Mouse (Mus musculus): ENCODE results near the gene Atp6v0a4. TPM values are rescaled to one million over a fixed set of nuclear protein-coding genes. Genes with fewer than 3 reads are reported as not detected.

Atp6v0a4 gene
- polyA plus RNA-seq, 1 experiment from 2014 or later = 0.09 TPM

DNA sequence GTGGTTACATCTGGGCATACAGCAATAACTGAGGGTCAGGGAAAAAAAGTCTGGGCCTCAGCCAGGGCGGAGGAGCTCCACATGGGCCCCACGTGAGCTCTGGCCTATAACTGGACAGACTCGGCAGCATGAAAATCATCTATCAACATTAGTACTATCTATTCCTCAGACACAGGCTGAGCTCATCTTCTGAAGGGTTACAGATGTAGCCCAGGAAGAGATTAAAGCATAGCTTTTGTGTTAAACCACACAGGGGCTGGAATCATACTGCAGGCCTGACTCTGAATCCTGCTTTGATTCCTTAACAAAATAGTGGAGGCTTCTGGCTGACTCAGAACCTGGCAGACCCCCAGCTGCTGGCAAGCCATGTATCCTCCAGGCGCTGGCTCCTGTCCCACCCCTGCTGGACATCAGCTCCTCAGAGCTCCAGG lies 7.4 kb upstream of the Atp6v0a4 start:
- Histone ChIP-seq H3K9ac (no peak overlapping the region), H3K4me2 (replicated peaks) (no peak overlapping the region), H3K4me3 (replicated peaks; ENCODE audit: low read length) (no peak overlapping the region), H3K27ac (no peak overlapping the region), H3K27me3 (ENCODE audit: control insufficient read depth, insufficient read depth, low read length) (no peaks in the 10 kb centered on the region), H3K4me1 (replicated peaks; ENCODE audit: control insufficient read depth, insufficient read depth, low read length) (no peaks in the 10 kb centered on the region), H3K9me3 (ENCODE audit: control insufficient read depth, low read length) (no peaks in the 10 kb centered on the region), H3K36me3 (replicated peaks; ENCODE audit: control insufficient read depth, insufficient read depth) (peaks cover 70% of the 10 kb centered on the region)
- WGBS = 81% methylated on average over 4 of the region's 4 CpGs
- DNase-seq (ENCODE audit: low spot score) = no peak
- ATAC-seq (ENCODE audit: low FRiP score) = no peak

DNA sequence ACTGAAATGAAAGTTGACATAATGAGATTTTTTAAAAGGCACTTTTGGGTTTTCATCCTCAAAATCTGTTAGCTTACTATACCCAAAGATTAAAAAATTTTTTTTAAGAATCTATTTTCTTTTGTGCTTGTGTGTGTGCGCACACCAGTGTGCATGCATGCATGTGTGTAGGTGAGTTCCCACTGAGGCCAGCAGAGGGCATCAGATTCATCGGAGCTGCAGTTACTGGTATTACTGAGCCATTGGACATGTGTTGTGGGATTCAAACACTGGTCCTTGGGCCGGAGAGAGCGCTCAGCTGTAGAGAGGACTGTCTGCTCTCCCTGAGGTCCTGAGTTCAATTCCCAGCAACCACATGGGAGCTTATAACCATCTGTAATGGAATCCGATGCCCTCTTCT lies 5.5 kb upstream of the Atp6v0a4 start:
- Histone ChIP-seq H3K27me3 (ENCODE audit: control insufficient read depth, insufficient read depth, low read length) (no peaks in the 10 kb centered on the region), H3K9me3 (ENCODE audit: control insufficient read depth, low read length) (no peaks in the 10 kb centered on the region), H3K4me1 (replicated peaks; ENCODE audit: control insufficient read depth, insufficient read depth, low read length) (no peaks in the 10 kb centered on the region), H3K4me3 (replicated peaks; ENCODE audit: low read length) (no peak overlapping the region), H3K4me2 (replicated peaks) (no peak overlapping the region), H3K9ac (no peak overlapping the region), H3K36me3 (replicated peaks; ENCODE audit: control insufficient read depth, insufficient read depth) (peaks cover 61% of the 10 kb centered on the region), H3K27ac (no peak overlapping the region)
- DNase-seq (ENCODE audit: low spot score) (no peak), ATAC-seq (ENCODE audit: low FRiP score) (no peak)
- WGBS = 98% methylated on average over 5 of the region's 5 CpGs

DNA sequence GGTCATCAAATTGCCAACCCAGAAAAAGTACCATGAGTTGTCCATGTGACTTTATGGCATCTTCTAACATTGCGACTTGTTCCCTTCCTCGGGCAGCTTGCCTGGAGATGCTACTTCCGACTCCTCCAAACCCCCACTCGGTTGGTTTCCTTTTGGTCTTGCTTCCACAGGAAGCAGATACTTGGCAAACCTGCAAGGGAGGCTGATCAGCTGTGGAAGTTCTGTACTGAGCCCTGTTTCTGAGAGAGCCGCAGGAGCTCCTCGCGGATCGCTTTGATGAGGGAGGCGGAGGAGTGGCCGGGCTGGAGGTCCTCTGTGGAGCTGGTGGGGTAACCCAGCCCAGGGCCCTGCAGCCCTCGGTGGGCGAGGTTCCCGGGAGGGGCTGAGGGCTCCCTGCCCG lies 3.7 kb upstream of the Atp6v0a4 start:
- WGBS = 90% methylated on average over 14 of the region's 14 CpGs
- H3K9ac ChIP-seq = no peak overlapping the region
- H3K27ac ChIP-seq = no peak overlapping the region
- no peaks in the 10 kb centered on the region for H3K4me1 ChIP-seq (replicated peaks; ENCODE audit: control insufficient read depth, insufficient read depth, low read length)
- H3K4me3 ChIP-seq (replicated peaks; ENCODE audit: low read length) = no peak overlapping the region
- no peak for DNase-seq (ENCODE audit: low spot score)
- peaks cover 71% of the 10 kb centered on the region for H3K36me3 ChIP-seq (replicated peaks; ENCODE audit: control insufficient read depth, insufficient read depth)
- H3K9me3 ChIP-seq (ENCODE audit: control insufficient read depth, low read length) = no peaks in the 10 kb centered on the region
- no peak for ATAC-seq (ENCODE audit: low FRiP score)
- H3K27me3 ChIP-seq (ENCODE audit: control insufficient read depth, insufficient read depth, low read length) = no peaks in the 10 kb centered on the region
- H3K4me2 ChIP-seq (replicated peaks) = no peak overlapping the region

DNA sequence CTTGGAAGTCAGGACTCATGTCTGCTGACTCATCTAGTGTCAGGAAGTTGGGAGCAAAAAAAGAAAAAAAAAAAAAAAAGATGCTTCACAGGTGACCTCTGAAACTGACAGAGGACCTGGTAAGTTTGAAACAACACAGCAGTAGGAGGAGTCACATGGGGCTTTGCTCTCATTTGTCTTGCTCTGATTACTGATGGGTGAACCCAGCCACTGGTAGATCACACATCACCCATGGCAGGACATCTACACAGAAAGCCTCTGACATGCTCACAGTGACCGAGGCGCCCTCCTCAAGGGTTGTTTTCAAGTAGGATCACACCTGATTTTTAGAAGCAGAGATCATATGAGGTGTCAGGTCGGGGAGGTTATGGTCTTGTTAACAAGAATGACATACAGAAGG lies 1.1 kb upstream of the Atp6v0a4 start:
- Histone ChIP-seq H3K4me2 (replicated peaks) (no peak overlapping the region), H3K9ac (no peak overlapping the region), H3K27me3 (ENCODE audit: control insufficient read depth, insufficient read depth, low read length) (no peaks in the 10 kb centered on the region), H3K27ac (no peak overlapping the region), H3K9me3 (ENCODE audit: control insufficient read depth, low read length) (no peaks in the 10 kb centered on the region), H3K36me3 (replicated peaks; ENCODE audit: control insufficient read depth, insufficient read depth) (peaks cover 56% of the 10 kb centered on the region), H3K4me1 (replicated peaks; ENCODE audit: control insufficient read depth, insufficient read depth, low read length) (no peaks in the 10 kb centered on the region), H3K4me3 (replicated peaks; ENCODE audit: low read length) (no peak overlapping the region)
- DNase-seq (ENCODE audit: low spot score) = no peak
- 97% methylated on average over 3 of the region's 3 CpGs for WGBS
- ATAC-seq (ENCODE audit: low FRiP score) = no peak

DNA sequence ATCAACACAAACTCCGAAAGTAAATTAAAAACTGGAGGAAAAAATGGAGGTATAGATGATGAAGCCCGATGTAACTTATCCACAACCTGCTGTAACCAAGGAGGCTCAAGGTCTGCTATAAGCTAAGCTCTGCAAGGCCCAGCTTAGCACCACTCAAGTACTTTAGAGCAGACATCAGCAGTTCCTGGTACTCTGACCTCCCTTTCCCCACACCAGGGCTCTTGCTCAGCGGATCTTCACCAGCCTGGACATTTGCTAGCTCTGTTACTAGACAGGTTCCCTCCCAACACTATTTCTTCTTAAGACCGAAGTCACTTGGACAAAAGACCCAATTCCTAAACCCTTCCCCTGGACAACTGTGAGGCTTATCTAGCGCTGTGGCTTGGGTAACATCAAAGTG lies 496 bp upstream of the Atp6v0a4 start:
- H3K4me2 ChIP-seq (replicated peaks) = no peak overlapping the region
- H3K9ac ChIP-seq = no peak overlapping the region
- no peaks in the 10 kb centered on the region for H3K4me1 ChIP-seq (replicated peaks; ENCODE audit: control insufficient read depth, insufficient read depth, low read length)
- no peak for ATAC-seq (ENCODE audit: low FRiP score)
- WGBS = 98% methylated on average over 5 of the region's 5 CpGs
- H3K9me3 ChIP-seq (ENCODE audit: control insufficient read depth, low read length) = no peaks in the 10 kb centered on the region
- peaks cover 50% of the 10 kb centered on the region for H3K36me3 ChIP-seq (replicated peaks; ENCODE audit: control insufficient read depth, insufficient read depth)
- no peak overlapping the region for H3K4me3 ChIP-seq (replicated peaks; ENCODE audit: low read length)
- H3K27ac ChIP-seq = no peak overlapping the region
- no peaks in the 10 kb centered on the region for H3K27me3 ChIP-seq (ENCODE audit: control insufficient read depth, insufficient read depth, low read length)
- DNase-seq (ENCODE audit: low spot score) = no peak

DNA sequence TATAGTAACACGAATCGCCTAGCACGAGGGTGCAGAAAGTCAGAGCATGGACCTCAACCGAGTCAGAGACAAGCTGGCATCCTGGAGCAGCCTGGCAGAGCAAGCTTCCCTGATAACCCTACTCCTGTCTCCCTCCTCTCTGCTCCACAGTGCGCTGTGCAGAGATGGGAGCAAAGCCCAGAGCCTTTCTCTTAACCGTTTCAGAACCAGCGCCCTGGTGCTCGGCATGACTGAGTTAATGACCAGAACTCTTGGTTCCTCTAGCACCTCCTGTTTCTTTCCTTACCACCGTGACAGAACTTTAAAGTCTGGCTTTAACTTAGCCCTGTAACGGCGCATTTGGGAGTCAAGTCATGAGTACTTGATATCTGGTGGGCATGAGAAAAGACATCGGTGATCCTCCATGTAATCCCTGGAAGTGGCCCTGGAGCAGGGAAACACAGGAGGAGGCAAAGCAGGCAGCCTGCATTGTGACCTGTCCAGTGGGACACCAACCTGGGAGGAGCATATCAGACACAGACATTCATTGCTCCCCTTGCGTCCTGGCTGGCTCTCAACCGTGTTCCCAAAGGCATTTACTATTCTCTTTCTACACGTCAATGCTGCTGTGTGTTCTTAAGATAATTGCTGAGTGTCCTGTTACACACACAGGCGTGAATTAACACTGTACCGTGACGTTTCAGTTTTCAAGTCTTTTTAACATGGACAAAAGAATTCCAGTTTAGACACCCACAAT lies 747 bp downstream of the Atp6v0a4 start:
- no peaks in the 10 kb centered on the region for H3K4me1 ChIP-seq (replicated peaks; ENCODE audit: control insufficient read depth, insufficient read depth, low read length)
- WGBS = 81% methylated on average over 18 of the region's 18 CpGs
- H3K9ac ChIP-seq = no peak overlapping the region
- no peak overlapping the region for H3K27ac ChIP-seq
- H3K36me3 ChIP-seq (replicated peaks; ENCODE audit: control insufficient read depth, insufficient read depth) = peaks cover 42% of the 10 kb centered on the region
- no peak overlapping the region for H3K4me2 ChIP-seq (replicated peaks)
- no peak for ATAC-seq (ENCODE audit: low FRiP score)
- H3K27me3 ChIP-seq (ENCODE audit: control insufficient read depth, insufficient read depth, low read length) = no peaks in the 10 kb centered on the region
- H3K4me3 ChIP-seq (replicated peaks; ENCODE audit: low read length) = no peak overlapping the region
- no peaks in the 10 kb centered on the region for H3K9me3 ChIP-seq (ENCODE audit: control insufficient read depth, low read length)
- no peak for DNase-seq (ENCODE audit: low spot score)

DNA sequence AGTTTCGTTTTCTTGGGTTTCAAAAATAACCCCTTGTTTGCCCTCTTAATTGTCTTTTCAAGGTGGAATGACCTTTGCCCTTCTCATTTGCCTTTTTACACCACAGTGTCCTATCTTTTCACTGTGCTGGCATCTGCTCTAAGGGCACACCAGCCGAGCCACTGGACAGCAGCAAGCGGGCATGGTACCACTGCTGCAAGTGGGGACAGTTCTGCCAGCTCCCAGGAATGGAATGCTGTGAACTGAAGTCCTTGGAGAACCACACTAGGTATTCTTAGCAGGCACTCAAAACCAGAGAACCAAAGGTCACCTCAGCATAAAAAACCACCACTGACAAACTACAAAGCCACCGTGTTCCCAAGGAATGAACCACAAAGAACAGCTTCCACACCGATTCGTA lies 1.6 kb downstream of the Atp6v0a4 start:
- Histone ChIP-seq H3K4me3 (replicated peaks; ENCODE audit: low read length) (no peak overlapping the region), H3K9me3 (ENCODE audit: control insufficient read depth, low read length) (no peaks in the 10 kb centered on the region), H3K36me3 (replicated peaks; ENCODE audit: control insufficient read depth, insufficient read depth) (peaks cover 33% of the 10 kb centered on the region), H3K27ac (no peak overlapping the region), H3K27me3 (ENCODE audit: control insufficient read depth, insufficient read depth, low read length) (no peaks in the 10 kb centered on the region), H3K4me2 (replicated peaks) (no peak overlapping the region), H3K9ac (no peak overlapping the region), H3K4me1 (replicated peaks; ENCODE audit: control insufficient read depth, insufficient read depth, low read length) (no peaks in the 10 kb centered on the region)
- 65% methylated on average over 6 of the region's 6 CpGs for WGBS
- DNase-seq (ENCODE audit: low spot score) (no peak), ATAC-seq (ENCODE audit: low FRiP score) (no peak)

DNA sequence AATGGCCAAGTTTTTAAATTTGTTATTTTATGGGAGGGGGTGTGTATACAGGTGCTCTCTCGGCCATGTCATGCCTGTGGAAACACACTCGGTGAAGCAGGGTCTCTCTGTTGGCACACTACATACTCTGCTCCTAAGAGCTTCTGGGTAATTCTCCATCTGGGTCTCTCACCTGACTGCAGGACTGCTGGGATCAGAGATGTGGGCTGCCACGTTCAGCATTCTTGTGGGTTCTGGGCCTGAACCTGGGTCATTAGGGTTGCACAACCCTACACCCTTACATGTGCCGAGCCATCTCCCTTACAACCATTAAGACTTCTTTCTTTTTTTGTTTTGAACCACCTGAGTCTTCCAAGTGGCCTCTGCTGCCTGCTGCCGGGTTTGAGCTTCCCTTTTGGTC lies 2.5 kb downstream of the Atp6v0a4 start:
- DNase-seq (ENCODE audit: low spot score) = no peak
- Histone ChIP-seq H3K4me2 (replicated peaks) (no peak overlapping the region), H3K4me1 (replicated peaks; ENCODE audit: control insufficient read depth, insufficient read depth, low read length) (no peaks in the 10 kb centered on the region), H3K9ac (no peak overlapping the region), H3K36me3 (replicated peaks; ENCODE audit: control insufficient read depth, insufficient read depth) (peaks cover 24% of the 10 kb centered on the region), H3K9me3 (ENCODE audit: control insufficient read depth, low read length) (no peaks in the 10 kb centered on the region), H3K4me3 (replicated peaks; ENCODE audit: low read length) (no peak overlapping the region), H3K27ac (no peak overlapping the region), H3K27me3 (ENCODE audit: control insufficient read depth, insufficient read depth, low read length) (no peaks in the 10 kb centered on the region)
- 86% methylated on average over 5 of the region's 5 CpGs for WGBS
- ATAC-seq (ENCODE audit: low FRiP score) = no peak

DNA sequence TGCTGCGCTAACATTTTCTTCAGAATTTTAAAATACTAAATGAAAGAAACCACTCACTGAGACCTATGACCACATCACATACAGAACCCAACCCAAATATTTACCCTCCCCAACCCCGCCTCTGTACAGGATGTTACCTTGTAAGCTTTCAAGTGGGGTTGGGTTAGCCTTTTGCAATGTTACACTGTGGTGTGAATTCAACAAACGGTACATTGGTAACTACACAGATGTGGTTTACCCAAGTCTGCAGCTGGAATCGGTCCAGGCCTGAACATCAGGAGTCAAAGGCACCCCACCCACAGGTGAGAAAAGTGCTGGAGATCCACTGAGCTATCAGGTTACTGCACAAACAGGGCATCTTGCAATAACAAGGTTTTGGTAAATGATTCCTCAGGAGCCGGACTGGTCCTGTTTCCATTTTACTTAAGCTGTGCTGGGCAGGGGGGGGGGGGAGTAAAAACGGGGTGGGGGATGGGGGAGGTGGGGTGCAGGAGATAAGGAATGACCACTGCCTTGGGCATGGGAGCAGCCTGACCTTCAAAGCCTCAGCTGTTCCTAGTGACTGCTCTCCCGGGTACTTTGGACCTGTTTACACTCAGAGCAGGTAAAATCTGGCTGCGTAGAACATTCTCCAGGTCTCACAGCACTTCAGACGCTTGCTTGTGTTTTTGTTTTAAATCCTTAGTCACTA lies 3.6 kb downstream of the Atp6v0a4 start:
- Histone ChIP-seq H3K4me2 (replicated peaks) (no peak overlapping the region), H3K9ac (no peak overlapping the region), H3K36me3 (replicated peaks; ENCODE audit: control insufficient read depth, insufficient read depth) (peaks cover 15% of the 10 kb centered on the region), H3K4me3 (replicated peaks; ENCODE audit: low read length) (no peak overlapping the region), H3K27ac (no peak overlapping the region), H3K27me3 (ENCODE audit: control insufficient read depth, insufficient read depth, low read length) (no peaks in the 10 kb centered on the region), H3K4me1 (replicated peaks; ENCODE audit: control insufficient read depth, insufficient read depth, low read length) (no peaks in the 10 kb centered on the region), H3K9me3 (ENCODE audit: control insufficient read depth, low read length) (no peaks in the 10 kb centered on the region)
- ATAC-seq (ENCODE audit: low FRiP score) (no peak), DNase-seq (ENCODE audit: low spot score) (no peak)
- 86% methylated on average over 9 of the region's 9 CpGs for WGBS
